Mouse (Mus musculus) stomach, postnatal 0 days (tissue): ENCODE measurements around the gene Hist1h3e. TPM values are rescaled to one million over a fixed set of nuclear protein-coding genes. Genes with fewer than 3 reads are reported as not detected.
"Not testable (repeated sequence)": the region's sequence is repeated elsewhere in the genome, so short reads cannot be mapped to it uniquely, and the experiment has no call there.

Experiments used
- ATAC-seq: fragments of 200-750 bp; cut with Nextera tagmentation; 2 replicates; pipeline ENCODE4 v1.8.0; 2017; ENCODE audit not compliant: low FRiP score, low TSS enrichment
- DNase-seq: peaks from one replicate; pipeline ENCODE4 v3.0.0-alpha.2; 2016; ENCODE audit warnings: low spot score
- H3K27ac ChIP-seq: fragments of 300-500 bp; sonication (generic); replicated peaks from 2 replicates; pipeline ENCODE4 v1.5.1; 2014; ENCODE audit warnings: mild to moderate bottlenecking, control low read depth
- H3K27me3 ChIP-seq: fragments of 300-500 bp; sonication (generic); 2 replicates; pipeline ENCODE4 v1.6.1; 2014; ENCODE audit warnings: low read length; ENCODE audit not compliant: control insufficient read depth, insufficient read depth
- H3K36me3 ChIP-seq: fragments of 300-500 bp; sonication (generic); 2 replicates; pipeline ENCODE4 v1.6.1; 2014; ENCODE audit warnings: low read length, mixed read lengths; ENCODE audit not compliant: control insufficient read depth, insufficient read depth
- H3K4me1 ChIP-seq: fragments of 300-500 bp; sonication (generic); replicated peaks from 2 replicates; pipeline ENCODE4 v1.6.1; 2014; ENCODE audit warnings: antibody characterized with exemption; ENCODE audit not compliant: control insufficient read depth, insufficient read depth
- H3K4me2 ChIP-seq: fragments of 300-500 bp; sonication (generic); replicated peaks from 2 replicates; pipeline ENCODE4 v1.6.1; 2014; ENCODE audit warnings: low read depth, mild to moderate bottlenecking, control low read depth, moderate library complexity
- H3K4me3 ChIP-seq: fragments of 300-500 bp; sonication (generic); 2 replicates; pipeline ENCODE4 v1.5.1; 2014; ENCODE audit warnings: low read depth, low read length, control low read depth
- H3K9ac ChIP-seq: fragments of 300-500 bp; sonication (generic); 2 replicates; pipeline ENCODE4 v1.6.1; 2014; ENCODE audit warnings: mild to moderate bottlenecking, low read length, control low read depth, mixed read lengths
- H3K9me3 ChIP-seq: fragments of 300-500 bp; sonication (generic); 2 replicates; pipeline ENCODE4 v1.6.1; 2016; ENCODE audit warnings: low read length; ENCODE audit not compliant: control insufficient read depth
- CTCF ChIP-seq: IDR thresholded peaks from 2 replicates; pipeline ENCODE4 v1.5.1; 2016; ENCODE audit warnings: antibody characterized with exemption, low read depth, mild to moderate bottlenecking, moderate library complexity
- EP300 ChIP-seq: optimal IDR thresholded peaks from 2 replicates; pipeline ENCODE3; 2016; ENCODE audit warnings: antibody characterized with exemption
- WGBS: fragments of 180-500 bp; shearing (Covaris S2); extraction: QIAGEN DNeasy Blood & Tissue Kit; methylation state at CpG from one replicate; pipeline ENCODE4 v1.1.7; 2014; 5-methylcytosine and 5-hydroxymethylcytosine counted together
- polyA plus RNA-seq: library from polyadenylated mRNA; unstranded; fragments of >200 nt; fragmentation: Nextera tagmentation; extraction: Ambion mirVana; gene quantifications from 2 replicates; pipeline ENCODE4 v1.2.1, GENCODE M21; 2015

Gene Hist1h3e
- polyA plus RNA-seq, 1 experiment from 2014 or later = 3.3 TPM

DNA sequence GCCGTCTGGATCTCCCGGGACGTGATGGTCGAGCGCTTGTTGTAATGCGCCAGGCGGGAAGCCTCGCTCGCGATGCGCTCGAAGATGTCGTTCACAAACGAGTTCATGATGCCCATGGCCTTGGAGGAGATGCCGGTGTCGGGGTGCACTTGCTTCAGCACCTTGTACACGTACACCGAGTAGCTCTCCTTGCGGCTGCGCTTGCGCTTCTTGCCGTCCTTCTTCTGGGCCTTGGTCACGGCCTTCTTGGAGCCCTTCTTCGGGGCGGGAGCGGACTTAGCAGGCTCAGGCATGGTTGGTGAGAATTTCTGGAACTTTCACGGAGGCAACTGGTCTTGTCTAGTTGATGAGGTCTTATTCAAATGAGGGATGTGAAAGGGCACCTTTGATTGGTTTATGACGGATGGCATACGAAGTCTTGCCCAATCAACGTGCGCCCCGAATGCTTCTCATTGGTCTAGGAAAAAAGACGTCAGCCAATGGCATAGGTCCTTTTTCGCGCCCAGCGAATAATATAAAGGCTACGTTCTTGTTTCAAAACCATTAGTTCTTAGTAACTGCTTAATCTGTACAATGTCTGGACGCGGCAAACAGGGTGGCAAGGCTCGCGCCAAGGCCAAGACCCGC, 11.8 kb upstream of the Hist1h3e start, which contains the start of the genes Hist1h2bf and Hist1h2ad:
Gene Hist1h2bf, minus strand, starts transcription at position 299 of the 627 bp plus-strand sequence.
Gene Hist1h2ad, plus strand, starts transcription at position 484 of the 627 bp plus-strand sequence.
- ATAC-seq = peak; percentile 92
- H3K27me3 ChIP-seq, H3K9me3 ChIP-seq, H3K36me3 ChIP-seq, H3K4me1 ChIP-seq: not testable (repeated sequence)
- DNase-seq = peak; percentile 88
- peak; percentile 95 for TF ChIP-seq EP300
- Histone ChIP-seq H3K4me3 (peak within 1 kb of the TSS; percentile 42), H3K9ac (peak within 1 kb of the TSS; percentile 61), H3K4me2 (peak within 1 kb of the TSS; percentile 59), H3K27ac (peak within 1 kb of the TSS; percentile 83)
- WGBS = under 1% methylated on average over 21 of the region's 42 CpGs

DNA sequence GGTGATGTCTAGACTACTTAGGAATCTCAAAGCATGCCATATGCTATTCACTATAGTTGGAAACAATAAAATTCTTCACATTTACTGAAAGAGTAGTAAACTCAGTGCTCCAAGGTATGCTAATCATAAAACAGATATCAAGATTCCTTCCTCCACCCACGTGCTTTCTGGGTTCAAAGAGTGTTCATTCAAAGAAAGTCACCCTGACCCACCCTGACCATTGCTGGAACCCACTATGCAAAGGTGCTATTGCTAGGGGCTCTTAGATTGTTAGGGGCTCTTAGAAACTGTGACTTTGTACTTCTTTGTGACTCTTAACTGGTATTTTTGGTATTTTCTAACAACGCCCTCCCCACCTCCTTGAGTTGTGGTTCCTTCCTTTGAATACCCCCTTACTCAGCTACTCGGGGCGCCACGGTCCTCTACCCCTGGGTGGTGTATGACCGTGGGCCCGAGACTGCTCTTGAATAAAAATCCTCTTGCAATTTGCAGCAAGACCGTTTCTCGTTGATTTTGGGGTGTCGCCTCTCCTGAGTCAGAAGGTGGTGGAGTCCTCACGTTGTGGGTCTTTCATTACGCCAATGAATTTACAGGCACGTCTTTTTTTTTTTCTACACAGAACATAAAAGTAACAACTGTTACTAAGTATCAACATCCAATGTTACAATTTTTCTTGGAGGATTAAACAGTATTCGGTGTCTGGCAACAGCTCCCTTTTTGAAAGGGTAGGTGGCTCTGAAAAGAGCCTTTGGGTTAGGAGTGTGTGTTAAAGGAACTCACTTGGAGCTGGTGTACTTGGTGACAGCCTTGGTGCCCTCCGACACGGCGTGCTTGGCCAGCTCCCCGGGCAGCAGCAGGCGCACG, 11.1 kb upstream of the Hist1h3e start:
- H3K4me2 ChIP-seq = peak overlapping the region; percentile 59
- H3K4me1 ChIP-seq, DNase-seq, H3K36me3 ChIP-seq, H3K27me3 ChIP-seq, ATAC-seq, H3K9me3 ChIP-seq: not testable (repeated sequence)
- peak overlapping the region; percentile 61 for H3K9ac ChIP-seq
- peak overlapping the region; percentile 42 for H3K4me3 ChIP-seq
- peak overlapping the region; percentile 83 for H3K27ac ChIP-seq
- WGBS = 5% methylated on average over 18 of the region's 20 CpGs

DNA sequence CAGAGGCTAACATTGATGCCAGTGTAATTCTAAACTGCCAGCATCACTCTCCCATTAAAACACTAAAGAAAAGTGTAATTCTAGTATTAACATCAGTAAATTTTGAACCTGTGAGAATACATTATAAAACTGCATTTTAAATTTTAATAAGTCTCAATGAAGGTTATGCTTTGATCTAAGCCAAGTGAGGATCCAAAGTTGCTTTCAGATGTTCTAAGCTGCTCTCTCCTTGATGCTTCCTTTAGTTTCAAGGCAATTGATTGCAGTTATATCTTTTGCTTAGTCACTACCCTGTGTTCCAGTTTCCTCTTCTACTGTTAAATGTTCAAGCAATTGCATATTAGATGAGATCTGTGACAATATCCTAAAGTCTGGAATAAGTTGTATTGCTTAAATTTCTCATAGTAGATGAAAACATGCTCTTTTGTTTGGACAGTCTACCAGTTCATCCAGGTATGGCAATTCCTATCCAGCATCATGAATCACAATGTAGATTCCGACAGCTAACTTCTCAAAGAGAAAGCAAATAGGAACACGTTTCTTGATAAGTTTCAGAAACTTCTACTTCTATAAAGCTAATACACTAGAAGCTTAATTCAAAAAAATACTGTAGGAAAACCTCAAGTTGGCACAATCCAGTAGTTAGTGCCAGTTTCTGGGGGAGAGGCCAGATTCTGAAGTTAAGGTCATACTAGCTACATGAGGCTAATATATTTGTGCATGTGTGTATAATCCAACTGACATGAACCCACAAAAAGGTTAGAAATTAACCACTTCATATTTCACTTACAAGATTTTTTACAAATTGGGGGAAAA, 10.3 kb upstream of the Hist1h3e start:
- no peaks in the 10 kb centered on the region for H3K27me3 ChIP-seq
- H3K4me2 ChIP-seq = peak overlapping the region; percentile 59
- H3K4me3 ChIP-seq = peak overlapping the region; percentile 42
- H3K27ac ChIP-seq = peak overlapping the region; percentile 93
- TF ChIP-seq CTCF = no peak
- WGBS = 20% methylated on average over 2 of the region's 2 CpGs
- DNase-seq (no peak), ATAC-seq (no peak)
- H3K36me3 ChIP-seq = no peaks in the 10 kb centered on the region
- peak overlapping the region; percentile 32; the same call in 1 of the 2 replicates for H3K9ac ChIP-seq
- H3K9me3 ChIP-seq = no peaks in the 10 kb centered on the region
- H3K4me1 ChIP-seq = peaks cover 3% of the 10 kb centered on the region; the same call in 1 of the 2 replicates

DNA sequence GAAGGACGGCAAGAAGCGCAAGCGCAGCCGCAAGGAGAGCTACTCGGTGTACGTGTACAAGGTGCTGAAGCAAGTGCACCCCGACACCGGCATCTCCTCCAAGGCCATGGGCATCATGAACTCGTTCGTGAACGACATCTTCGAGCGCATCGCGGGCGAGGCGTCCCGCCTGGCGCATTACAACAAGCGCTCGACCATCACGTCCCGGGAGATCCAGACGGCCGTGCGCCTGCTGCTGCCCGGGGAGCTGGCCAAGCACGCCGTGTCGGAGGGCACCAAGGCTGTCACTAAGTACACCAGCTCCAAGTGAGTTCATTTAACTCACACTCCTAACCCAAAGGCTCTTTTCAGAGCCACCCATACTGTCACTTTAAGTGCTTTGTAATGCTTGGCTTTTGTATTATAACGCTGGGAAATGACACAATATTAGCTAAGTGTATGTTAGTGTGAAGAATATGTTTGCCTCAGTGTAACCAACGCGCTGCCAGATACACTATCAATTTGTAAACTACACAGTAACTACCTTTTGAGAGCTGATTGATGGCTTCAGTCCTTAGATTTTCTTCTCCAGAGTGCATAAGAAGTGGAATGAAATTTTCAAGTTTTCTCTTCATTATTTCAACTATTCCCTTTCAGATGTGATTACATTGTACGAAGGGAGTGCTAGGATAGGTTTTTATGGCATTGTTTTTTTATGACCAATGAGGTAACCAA, 9.5 kb upstream of the Hist1h3e start:
- not testable (repeated sequence) for DNase-seq, H3K9me3 ChIP-seq, H3K36me3 ChIP-seq, H3K27me3 ChIP-seq, ATAC-seq, H3K4me1 ChIP-seq
- under 1% methylated on average over 9 of the region's 34 CpGs for WGBS
- peak overlapping the region; percentile 59 for H3K4me2 ChIP-seq
- H3K27ac ChIP-seq = peak overlapping the region; percentile 93
- peak overlapping the region; percentile 42 for H3K4me3 ChIP-seq
- peak overlapping the region; percentile 61 for H3K9ac ChIP-seq

DNA sequence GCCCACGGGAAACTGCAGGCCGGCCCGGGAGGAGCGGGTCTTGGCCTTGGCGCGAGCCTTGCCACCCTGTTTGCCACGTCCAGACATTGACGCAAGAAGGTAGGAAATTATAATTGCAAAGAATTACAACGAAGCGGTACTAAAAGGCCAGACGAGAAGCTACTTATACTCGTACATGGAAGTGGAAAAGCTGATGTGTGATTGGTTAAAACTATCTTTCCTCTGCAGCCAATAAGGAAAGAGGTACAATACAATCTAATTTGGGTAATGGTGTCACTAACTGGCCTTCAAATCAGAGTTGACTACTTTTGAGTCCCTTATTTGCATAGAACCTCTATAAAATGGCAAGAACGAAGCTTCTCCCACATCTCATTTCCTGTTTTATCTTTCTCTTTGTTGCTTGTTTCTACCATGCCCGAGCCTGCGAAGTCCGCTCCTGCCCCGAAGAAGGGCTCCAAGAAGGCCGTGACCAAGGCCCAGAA, 8.9 kb upstream of the Hist1h3e start, which contains the start of the genes Hist1h2ae and Hist1h2bg:
Gene Hist1h2ae, minus strand, starts transcription at position 199 of the 482 bp plus-strand sequence.
Gene Hist1h2bg, plus strand, starts transcription at position 375 of the 482 bp plus-strand sequence.
- H3K4me3 ChIP-seq = peak within 1 kb of the TSS; percentile 42
- H3K27me3 ChIP-seq = no peaks in the 10 kb centered on the region
- 0% methylated on average over 18 of the region's 18 CpGs for WGBS
- no peaks in the 10 kb centered on the region for H3K4me1 ChIP-seq
- peak within 1 kb of the TSS; percentile 59 for H3K4me2 ChIP-seq
- peak within 1 kb of the TSS; percentile 61 for H3K9ac ChIP-seq
- DNase-seq (peak; percentile 62), ATAC-seq (peak; percentile 88)
- H3K27ac ChIP-seq = peak within 1 kb of the TSS; percentile 93
- TF ChIP-seq EP300 (no peak), CTCF (0 out of 2 replicates have a peak, but pooled peaks have one; percentile 0)
- H3K36me3 ChIP-seq = no peaks in the 10 kb centered on the region
- no peaks in the 10 kb centered on the region for H3K9me3 ChIP-seq
